Mouse (Mus musculus) c-Kit-positive CD71-negative TER-119-negative erythroid progenitor cells, embryonic 14.5 days (primary cell): Measurements from ENCODE around the gene Npcd.

ENCODE experiments used
- DNase-seq: peaks from one replicate; pipeline ENCODE4 v3.0.0-alpha.2; 2013; ENCODE audit warnings: low read depth

Gene Npcd

GRCm38 (mm10) chr15:79766586-79767071 lies 67.4 kb downstream of the Npcd start:
- no peak for DNase-seq

GRCm38 (mm10) chr15:79766168-79766567 lies 67.9 kb downstream of the Npcd start:
- DNase-seq: no peak

GRCm38 (mm10) chr15:79765361-79765760 lies 68.7 kb downstream of the Npcd start:
- no peak for DNase-seq

- no peak for DNase-seq
Measured at GRCm38 (mm10) chr15:79764539-79765267, 69.3 kb downstream of the Npcd start.

GRCm38 (mm10) chr15:79763601-79764246 lies 70.3 kb downstream of the Npcd start:
- no peak for DNase-seq

- DNase-seq: no peak
Measured at GRCm38 (mm10) chr15:79763001-79763400, 71.0 kb downstream of the Npcd start.

GRCm38 (mm10) chr15:79760956-79761355 lies 73.1 kb downstream of the Npcd start:
- no peak for DNase-seq

GRCm38 (mm10) chr15:79757118-79757517 lies 76.9 kb downstream of the Npcd start:
- no peak for DNase-seq

- no peak for DNase-seq
Measured at GRCm38 (mm10) chr15:79755977-79756625, 77.9 kb downstream of the Npcd start.

- DNase-seq: no peak
Measured at GRCm38 (mm10) chr15:79755176-79755575, 78.9 kb downstream of the Npcd start.

- no peak for DNase-seq
Measured at GRCm38 (mm10) chr15:79753873-79754272, 80.2 kb downstream of the Npcd start.

GRCm38 (mm10) chr15:79753420-79753752 lies 80.7 kb downstream of the Npcd start:
- no peak for DNase-seq

- no peak for DNase-seq
Measured at GRCm38 (mm10) chr15:79752742-79753419, 81.2 kb downstream of the Npcd start.

- DNase-seq: no peak
Measured at GRCm38 (mm10) chr15:79751772-79752171, 82.3 kb downstream of the Npcd start.

GRCm38 (mm10) chr15:79750266-79750665 lies 83.8 kb downstream of the Npcd start:
- DNase-seq: no peak

GRCm38 (mm10) chr15:79749162-79749561 lies 84.9 kb downstream of the Npcd start:
- DNase-seq: no peak

- no peak for DNase-seq
Measured at GRCm38 (mm10) chr15:79747998-79748397, 86.0 kb downstream of the Npcd start.

- no peak for DNase-seq
Measured at GRCm38 (mm10) chr15:79745883-79746282, 88.2 kb downstream of the Npcd start.

GRCm38 (mm10) chr15:79745312-79745711 lies 88.7 kb downstream of the Npcd start:
- no peak for DNase-seq

GRCm38 (mm10) chr15:79744742-79745141 lies 89.3 kb downstream of the Npcd start:
- DNase-seq: no peak

- no peak for DNase-seq
Measured at GRCm38 (mm10) chr15:79744001-79744400, 90.0 kb downstream of the Npcd start.

- no peak for DNase-seq
Measured at GRCm38 (mm10) chr15:79742706-79743023, 91.4 kb downstream of the Npcd start.
